Mouse (Mus musculus) testis, postnatal 10 days (tissue): ENCODE measurements around the gene Ell2.

Experiments
- DNase-seq: peaks from one replicate; pipeline ENCODE4 v3.0.0; 2021; ENCODE audit warnings: low spot score

Ell2 gene

GRCm38 (mm10) chr13:75733594-75734161 is 27.1 kb downstream of the Ell2 start:
- no peak for DNase-seq

DNA sequence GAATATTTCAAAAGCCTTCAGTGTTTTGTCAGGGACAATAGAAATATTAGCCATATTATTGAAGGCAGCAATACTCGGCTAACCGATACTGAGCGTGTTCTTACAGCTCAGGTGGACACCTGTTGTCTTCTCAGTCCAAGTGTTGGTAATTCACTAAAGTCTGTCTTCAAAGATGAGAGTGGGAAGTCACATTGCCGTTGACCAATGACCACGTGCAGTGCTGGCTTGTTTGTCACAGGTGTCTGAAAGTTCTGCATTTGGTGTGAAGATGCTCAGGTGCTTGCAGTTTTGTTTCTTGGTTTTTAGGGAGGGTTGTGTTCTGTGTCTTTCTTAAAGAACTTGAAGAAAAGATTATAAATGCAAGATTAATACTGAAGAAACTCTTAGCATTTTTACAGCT is 27.7 kb downstream of the Ell2 start:
- DNase-seq: no peak

GRCm38 (mm10) chr13:75735606-75736005 is 29.0 kb downstream of the Ell2 start:
- DNase-seq: no peak

DNA sequence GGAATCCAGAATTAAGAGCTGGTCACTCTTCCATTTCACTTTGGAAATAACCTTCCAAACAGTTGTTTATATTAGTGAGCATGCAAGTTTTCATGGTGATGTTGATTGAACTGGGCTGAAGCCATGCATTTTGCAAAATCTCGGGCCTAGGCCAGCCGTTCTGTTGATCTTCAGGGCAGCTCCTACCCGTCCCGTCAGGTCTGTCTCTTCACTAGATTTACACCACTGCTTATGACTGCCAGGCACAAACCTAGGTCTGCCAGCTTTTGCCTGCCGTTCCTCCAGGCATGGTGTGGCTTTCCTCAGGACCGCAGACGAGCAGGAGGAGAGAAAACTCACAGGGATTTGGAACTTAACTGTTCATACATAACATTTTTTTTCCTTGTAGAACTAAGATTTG is 31.4 kb downstream of the Ell2 start:
- no peak for DNase-seq

DNA sequence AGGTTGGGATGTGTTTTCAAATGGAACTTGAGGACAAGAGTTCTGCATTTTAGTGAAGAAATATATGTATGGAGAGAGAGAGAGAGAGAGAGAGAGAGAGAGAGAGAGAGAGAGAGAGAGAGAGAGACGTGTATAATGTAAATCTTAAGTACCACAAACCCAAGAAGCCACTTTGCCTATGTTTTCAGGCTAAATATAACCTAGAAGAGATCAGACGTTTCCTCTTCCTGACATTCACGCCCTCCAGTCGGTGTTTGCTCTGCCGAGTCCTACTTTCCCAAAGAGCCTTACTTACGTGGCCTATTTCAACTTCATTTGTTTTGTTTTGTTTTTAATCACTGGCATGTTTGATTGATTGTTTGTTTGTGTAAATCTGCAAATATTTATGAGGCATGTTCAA is 32.0 kb downstream of the Ell2 start:
- DNase-seq: no peak

DNA sequence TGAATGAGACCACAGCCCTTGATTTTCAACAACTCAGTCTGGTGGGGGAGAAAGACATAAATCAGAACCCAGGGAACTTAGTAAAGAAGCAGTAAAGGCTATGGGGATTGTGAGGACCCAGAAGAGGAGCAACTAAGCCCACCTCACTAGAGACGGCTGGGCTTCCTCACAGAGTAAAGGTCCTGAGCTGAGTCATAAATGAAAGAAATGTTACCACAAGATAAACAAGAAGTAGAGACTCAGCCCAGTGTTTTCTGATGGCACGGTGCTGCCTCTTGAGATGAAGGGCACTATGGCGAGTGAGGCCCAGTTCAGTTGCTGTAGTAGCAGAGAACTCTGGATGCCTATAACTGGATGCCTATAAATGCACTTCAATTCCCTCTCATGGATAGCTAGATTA is 32.4 kb downstream of the Ell2 start:
- DNase-seq: no peak

GRCm38 (mm10) chr13:75740018-75740417 is 33.5 kb downstream of the Ell2 start:
- DNase-seq: no peak

DNA sequence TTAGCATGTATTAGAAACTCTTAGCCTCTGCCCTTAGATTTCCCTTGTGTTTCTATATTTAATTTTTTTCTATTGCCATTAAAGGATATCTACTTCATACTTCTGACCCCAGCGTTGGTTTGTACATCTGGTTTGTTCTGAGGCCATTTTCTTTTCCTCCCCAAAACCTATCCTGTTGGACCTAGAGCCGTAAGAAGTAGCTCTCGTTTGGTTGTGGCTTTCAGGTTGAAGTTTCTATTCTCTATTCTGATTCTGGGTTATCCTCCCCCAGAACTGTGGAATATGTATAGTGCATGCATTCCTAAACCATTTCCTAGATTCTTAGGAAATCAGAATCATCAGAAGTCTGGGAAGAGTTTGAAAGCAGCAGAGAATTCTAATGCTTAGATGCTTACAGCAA is 34.6 kb downstream of the Ell2 start:
- no peak for DNase-seq

DNA sequence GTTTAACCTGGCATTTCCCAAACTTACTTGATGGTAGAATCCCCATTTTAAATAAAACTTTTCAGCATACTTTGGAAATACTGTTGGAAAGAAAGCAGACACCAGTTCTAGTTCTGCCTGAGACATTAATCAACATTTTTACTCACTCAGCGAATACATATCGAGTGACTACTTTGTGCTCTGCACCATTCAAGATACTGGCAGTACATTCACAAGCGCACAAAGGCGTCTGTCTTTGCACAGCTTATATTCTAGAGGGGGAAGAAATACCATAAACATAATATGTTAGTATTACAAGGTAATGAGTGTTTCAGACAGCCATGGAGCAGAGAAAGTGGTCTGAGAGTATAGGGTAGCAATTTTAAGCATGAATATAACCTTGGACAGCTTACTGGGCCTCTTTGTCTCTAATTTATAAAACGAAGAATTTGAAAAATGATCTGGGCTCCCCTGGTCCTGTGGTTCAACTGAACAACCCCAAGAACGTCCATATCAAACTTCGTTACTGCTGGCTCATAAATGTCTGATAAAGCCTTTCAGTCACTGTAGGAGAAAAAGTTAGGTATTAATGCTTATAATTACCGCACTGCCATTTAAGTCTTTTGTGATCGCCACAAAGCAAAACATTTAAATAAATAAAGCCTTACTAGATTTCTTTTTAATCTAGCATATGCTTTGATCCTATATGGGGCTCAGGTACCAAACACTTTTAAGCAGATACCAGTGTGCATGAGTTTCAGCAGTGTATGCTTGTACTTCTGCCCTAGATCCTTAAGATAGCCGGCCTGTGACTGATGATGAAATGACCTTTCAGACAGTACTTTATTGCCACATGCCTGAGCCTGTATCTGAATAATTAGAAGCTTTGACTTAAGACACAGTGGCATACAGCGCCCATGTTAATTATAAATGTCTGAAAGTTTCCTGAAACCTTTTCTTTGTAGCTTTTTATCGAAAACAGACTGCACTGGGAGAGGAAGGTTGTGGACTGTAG is 35.5 kb downstream of the Ell2 start:
- no peak for DNase-seq

DNA sequence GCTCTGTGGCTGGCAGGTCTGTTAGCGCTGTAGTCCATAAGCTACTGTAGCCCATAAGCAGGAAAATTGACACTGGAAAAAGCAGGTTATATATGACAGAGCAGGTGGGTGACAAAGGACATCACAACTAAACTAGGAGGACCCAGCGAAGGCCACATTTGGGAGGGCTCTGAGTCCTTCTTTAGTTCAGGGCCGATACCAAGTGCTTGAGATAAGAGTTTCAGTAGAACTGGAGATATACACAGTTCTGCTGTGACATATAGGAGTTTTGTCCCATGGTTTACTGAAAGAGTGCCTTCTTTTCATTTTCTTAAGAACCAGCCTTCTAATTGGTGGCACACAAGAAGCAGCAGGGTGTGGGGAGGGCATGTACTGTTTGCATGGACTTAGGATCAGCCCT is 36.4 kb downstream of the Ell2 start:
- no peak for DNase-seq

DNA sequence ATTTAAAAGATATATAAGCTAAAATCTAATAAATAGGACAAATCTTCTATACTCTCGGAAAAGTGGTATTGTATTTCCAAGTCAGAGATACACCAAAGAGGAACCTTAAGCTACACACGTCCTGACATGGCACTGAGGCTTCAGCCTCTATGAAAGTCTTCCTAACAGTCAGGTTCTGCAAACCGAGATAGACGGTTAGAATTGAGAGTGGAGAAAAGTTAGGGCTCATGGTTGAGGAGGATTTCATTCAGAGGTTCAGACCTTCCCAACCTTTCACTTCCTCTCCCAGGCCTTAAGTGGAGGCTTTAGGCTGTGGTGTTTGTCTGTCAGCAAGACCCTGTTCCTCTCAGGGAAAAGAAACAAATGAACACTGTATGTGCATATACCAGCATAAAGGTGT is 37.5 kb downstream of the Ell2 start:
- DNase-seq: no peak

DNA sequence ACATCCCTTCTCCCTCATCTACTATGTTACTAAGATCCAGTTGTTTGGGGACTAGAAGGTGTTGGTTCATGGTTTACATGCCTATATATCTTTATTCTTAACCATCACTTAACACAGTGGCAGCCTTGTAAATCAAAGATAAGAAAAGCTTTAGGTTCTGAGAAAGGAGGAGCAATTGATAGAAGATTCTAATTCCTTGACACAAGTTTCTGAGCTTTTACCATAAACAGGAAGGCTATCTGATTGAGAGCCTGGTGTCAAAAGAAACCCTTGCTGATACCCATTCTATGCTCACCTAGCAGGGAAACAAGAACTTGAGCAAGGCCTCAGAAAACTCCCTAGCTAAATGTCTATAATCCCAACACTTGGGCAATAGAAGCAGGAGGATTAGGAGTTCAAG is 38.8 kb downstream of the Ell2 start:
- no peak for DNase-seq

DNA sequence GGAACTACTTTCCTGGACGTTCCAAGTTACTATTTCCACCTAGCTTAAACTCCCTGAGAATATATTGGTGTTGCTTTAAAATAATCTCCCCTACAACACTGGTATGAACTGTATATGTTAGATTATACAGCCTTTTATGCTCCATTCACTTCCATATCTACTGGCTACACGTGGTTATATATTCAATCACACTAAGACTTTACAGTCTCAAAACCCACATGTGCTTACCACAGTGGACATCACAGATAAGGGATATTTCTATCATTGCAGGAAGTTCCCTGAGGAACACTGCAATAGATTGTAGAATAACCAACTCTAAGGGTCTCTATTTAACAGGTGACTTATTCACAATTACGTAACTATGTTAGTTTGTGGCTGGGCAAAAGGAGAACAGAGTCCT is 40.7 kb downstream of the Ell2 start:
- no peak for DNase-seq

GRCm38 (mm10) chr13:75748685-75749084 is 42.1 kb downstream of the Ell2 start:
- no peak for DNase-seq

DNA sequence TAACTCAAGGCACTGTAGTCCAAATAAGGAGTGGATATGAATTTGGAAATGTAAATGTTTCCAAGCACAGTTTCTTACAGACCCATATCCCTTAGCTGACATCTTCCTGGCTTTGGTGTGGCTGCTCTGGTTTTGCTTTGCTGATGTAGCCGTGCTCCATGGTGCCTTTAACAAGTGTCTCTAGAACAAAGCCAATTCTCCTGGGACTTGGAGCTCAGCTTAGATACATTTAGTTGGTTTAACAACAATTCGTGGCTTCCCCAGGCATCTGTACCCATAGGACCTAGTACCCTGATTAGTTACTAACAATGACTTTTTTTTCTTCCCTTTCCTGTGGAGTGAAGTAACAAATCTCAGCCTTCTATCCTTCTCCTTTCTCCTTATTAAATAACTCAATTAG is 44.2 kb downstream of the Ell2 start:
- DNase-seq: no peak

- DNase-seq: peak; percentile 81
Observed at GRCm38 (mm10) chr13:75752216-75752938, 45.8 kb downstream of the Ell2 start.

- DNase-seq: no peak
Observed at GRCm38 (mm10) chr13:75754398-75754797, 47.8 kb downstream of the Ell2 start.

DNA sequence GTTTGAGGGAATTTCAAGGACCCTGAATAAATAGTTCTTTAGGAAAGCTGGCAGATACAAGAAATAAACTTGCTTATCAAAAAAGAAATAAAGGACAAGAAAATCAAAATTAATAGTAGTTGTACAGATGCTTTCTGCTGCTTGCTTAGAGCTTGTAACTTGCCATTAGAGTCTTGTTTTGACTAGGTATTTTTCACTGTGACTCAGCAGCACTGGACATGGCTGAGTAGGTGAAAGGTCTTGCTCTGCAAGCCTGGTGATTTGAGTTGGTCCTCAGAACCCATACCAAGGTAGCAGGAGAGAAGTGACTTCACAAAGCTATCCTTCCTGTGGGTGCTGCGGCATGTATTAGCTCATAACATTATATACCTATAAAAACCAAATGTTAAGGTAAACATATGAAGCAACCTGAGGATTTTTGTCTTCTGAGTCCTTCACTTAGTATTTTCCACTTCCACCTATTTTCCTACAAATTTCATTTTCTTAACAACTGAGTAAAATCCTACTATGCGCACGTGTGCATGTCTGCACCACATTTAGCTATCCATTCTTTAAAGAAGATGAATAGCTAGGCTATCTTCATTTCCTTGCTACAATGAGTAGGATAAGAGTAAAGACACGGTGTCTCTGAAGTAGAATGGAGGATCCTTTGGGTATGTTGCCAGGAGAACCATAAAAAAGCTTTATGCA is 54.4 kb downstream of the Ell2 start:
- no peak for DNase-seq

DNA sequence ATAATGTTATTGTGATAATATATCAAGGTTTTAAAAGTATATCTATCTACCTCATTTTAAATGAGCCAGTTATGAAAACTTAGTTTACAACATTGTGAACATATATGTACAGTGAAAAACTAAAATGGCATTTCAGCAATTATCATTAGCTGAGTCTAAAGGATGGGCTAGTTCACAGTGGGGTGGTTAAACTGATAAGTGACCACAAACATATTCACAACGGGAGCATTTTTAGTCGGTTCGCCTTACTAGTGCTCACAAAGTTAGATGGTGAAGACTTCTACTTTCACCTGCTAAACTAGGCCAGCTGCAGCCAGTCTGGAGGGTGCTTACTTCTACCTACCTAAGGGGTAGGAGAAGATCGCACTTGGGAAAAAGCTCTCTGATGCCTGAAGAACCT is 56.2 kb downstream of the Ell2 start:
- no peak for DNase-seq

DNA sequence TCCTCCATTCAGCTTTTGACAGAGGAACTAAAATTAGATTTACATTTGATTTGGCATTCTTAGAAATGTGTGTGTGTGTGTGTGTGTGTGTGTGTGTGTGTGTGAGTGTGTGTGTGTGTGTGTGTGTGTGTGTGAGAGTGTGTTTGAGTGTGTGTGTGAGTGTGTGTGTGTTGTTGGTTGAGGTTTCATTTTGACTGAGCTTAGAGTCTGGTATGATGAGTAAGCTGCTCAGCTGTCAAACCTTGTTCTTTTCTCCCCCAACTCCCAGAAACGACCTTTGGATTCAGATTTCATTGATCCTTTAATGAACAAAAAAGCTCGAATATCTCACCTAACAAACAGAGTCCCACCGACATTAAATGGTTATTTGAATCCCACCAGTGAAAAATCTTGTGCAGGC is 56.7 kb downstream of the Ell2 start:
- no peak for DNase-seq

GRCm38 (mm10) chr13:75765742-75766141 is 59.2 kb downstream of the Ell2 start:
- no peak for DNase-seq

DNA sequence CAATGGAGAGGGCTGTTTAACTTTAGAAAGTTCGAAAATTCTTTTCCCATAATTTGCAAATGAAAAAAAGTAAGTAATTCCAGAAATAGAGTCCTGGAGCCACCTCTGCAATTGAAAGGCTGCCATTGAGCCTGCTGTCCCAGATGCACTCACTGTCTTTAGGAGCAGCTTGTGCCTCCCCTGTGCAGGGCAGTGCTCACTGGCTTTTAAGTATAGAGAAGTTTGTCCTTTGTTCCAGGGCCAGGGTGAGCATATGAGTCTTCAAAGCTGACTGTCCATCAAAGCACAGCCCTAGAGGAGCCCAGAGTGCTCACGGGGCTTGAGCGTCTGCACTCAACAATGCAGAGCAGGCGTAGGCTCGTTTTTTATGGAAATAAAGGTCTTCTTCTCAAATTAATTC is 59.7 kb downstream of the Ell2 start:
- DNase-seq: no peak
